Mouse (Mus musculus): ENCODE measurements at regions not wholly inside any gene's neighbourhood (a gene's known extent, or its start where the extent isn't known, plus 50 kb on each side); places are given as distances from the start of the nearest gene placed in this dataset.

DNA sequence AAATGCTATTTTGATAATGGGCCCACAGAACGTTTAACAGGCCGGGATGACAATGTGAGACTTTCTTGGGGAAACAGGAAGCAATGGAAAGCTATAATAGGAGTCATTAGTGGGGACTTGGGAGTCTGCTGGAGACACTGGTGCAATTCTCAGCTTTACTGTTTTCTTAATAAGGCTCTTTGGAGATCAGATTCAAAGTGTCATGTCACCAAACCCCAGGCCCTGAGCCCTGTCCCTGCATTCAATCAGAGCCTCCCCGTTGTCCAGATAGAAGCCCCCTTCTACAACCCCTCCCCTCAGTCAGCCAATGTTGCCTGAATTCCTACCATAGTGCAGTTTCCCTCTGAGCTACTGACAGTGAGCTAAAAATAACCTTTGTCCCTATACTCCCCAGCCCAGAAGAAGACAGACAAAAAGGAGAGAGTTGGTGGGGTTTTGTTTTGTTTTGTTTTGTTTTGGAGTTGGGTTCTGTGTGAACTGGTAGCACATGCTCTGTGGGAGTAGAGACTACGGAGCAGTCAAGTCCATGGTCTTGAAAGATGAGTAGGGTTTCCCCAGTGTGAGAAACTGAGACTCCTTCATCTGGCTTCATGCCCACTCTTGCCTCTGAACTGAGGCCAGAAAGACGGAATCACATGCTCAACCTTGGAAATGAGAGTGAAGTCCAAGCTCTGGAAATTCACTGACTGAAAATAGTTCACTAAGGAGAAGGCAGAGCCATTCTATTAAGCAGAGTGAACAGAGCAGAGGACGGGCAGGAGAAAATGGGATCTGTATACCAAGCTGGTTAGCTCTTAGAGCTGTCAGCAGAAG, 267.3 kb downstream of the Gm826 start:
- no peak for DNase-seq (ENCODE audit: low spot score)

- no peak for DNase-seq (ENCODE audit: low spot score)
Measured at GRCm38 (mm10) chr2:160062148-160062937, 271.6 kb downstream of the Gm826 start.

DNA sequence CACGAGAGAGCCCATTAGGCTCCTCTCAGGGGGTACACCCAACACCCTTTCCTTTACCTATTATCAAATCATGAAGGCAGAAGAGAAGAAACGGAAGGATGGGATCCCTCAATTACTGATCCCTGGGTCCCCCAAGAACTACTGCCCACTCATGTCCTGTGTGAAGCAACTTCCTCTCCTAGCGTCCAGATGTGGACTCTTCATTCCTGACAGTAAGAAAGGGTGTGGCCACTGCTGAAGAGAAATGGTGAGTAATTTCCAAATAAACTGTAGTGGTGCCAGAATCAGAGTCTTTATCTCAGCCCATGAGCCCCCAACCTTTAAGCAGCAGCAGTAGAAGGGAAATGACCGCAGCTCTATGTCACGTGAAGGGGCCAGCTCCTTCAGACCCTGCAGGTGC, 273.9 kb downstream of the Gm826 start:
- DNase-seq (ENCODE audit: low spot score): no peak

DNA sequence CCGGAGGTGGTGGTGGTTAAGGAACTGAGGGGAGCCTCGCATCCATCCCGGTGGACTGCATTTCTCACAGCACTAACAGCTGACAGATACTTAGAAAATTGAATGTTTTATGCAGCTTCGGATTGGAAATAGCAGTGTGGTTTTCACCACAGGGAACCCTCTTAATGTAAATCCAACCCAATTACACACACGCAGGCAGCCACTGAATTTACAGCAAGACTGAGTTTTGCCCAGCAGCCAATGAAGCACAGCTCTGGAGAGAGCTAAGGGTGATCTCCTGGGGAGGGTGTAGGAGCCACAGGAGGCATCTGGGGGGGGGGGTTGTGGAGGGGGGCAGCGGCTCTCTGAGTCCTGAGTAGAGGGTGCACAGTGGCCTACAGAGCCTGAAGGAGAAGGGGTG, 276.8 kb downstream of the Gm826 start:
- DNase-seq (ENCODE audit: low spot score): no peak

DNA sequence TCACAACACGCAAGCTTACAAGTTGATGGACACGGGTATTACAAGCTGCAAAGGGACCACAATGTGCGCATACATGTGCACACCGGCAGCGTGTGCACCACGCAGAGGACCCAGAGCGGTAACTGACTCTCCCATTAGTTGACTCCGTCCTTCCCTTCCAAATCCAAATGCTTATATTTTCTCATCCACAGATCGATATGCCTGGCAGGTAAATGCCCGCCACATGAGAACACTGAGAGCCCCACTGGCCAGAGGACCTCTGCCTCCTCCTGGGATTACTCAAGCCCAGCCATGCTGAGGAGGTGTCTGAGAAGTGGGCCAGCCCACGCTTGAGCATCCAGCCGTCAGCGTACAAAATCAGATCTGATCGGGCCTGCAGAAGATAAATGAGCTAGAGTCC, 279.6 kb downstream of the Gm826 start:
- DNase-seq (ENCODE audit: low spot score): no peak

GRCm38 (mm10) chr2:160048286-160048685, 285.7 kb downstream of the Gm826 start:
- DNase-seq (ENCODE audit: low spot score): no peak

- DNase-seq (ENCODE audit: low spot score): peak; percentile 9
Measured at GRCm38 (mm10) chr2:160046881-160047543, 286.9 kb downstream of the Gm826 start.

DNA sequence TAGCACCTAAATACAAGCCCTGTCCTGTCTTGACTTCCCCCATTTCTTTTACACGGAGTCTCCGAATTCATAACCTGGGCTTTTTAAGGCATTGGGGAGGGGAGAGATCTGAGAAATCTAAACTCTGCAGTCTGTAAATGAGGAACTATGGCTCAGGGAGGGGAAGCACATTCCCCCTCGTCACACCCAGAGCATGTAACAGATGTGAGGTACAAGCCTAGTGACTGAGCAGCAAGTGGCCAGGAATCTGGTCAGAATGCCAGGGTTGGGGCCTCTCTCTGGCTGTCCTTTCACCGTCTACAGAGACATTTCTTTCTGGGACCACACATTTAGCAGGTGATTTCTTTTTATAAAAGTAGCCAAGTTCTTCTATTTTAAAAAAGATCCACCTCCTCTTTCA, 289.4 kb downstream of the Gm826 start:
- DNase-seq (ENCODE audit: low spot score): no peak

DNA sequence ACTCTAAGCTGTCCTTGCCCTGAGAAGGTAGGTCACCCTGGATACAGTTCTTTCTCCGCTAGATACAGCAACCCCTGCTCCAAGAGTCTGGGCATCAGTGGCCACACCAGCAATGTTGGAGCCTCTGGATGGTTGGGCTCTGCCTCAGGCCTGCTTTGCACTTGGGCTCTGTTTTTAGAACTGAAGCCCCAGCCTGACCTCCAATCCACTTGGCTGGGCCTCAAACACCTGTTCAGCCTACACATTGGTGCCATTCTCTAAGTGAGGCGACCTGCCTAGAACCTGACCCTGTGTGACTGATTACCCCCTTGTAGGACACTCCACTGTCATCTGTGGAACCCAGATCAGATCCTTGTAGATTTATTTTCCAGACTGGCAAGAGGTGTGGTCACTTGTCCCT, 289.8 kb downstream of the Gm826 start:
- DNase-seq (ENCODE audit: low spot score): no peak

GRCm38 (mm10) chr2:160029432-160029831, 304.5 kb downstream of the Gm826 start:
- DNase-seq (ENCODE audit: low spot score): no peak

DNA sequence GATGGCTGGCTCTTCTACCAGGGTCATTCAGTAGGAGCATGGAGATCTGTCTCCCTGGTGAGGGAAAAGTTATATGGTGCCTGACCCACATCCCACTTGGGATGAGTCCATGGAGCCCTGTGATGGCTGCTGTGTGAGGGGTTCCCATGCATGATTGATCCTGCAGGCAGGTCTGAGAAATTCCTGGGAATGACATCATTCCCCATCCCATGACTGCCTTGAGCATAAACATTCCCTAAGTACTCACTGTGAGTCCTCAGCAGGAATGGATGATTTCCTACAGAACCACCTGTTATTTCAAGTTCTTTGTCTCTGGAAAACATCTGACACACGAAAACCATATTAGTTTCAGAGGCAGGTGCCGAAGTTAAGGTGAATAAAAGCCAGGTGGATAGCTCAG, 305.5 kb downstream of the Gm826 start:
- no peak for DNase-seq (ENCODE audit: low spot score)

- DNase-seq (ENCODE audit: low spot score): no peak
Measured at GRCm38 (mm10) chr2:160025911-160026310, 308.1 kb downstream of the Gm826 start.

GRCm38 (mm10) chr2:160021541-160021940, 312.4 kb downstream of the Gm826 start:
- peak; percentile 10 for DNase-seq (ENCODE audit: low spot score)

- DNase-seq (ENCODE audit: low spot score): no peak
Measured at GRCm38 (mm10) chr2:160020876-160021275, 313.1 kb downstream of the Gm826 start.

- DNase-seq (ENCODE audit: low spot score): peak; percentile 46
Measured at GRCm38 (mm10) chr2:160017020-160017812, 316.7 kb downstream of the Gm826 start.

- DNase-seq (ENCODE audit: low spot score): no peak
Measured at GRCm38 (mm10) chr2:160011421-160011820, 322.5 kb downstream of the Gm826 start.

DNA sequence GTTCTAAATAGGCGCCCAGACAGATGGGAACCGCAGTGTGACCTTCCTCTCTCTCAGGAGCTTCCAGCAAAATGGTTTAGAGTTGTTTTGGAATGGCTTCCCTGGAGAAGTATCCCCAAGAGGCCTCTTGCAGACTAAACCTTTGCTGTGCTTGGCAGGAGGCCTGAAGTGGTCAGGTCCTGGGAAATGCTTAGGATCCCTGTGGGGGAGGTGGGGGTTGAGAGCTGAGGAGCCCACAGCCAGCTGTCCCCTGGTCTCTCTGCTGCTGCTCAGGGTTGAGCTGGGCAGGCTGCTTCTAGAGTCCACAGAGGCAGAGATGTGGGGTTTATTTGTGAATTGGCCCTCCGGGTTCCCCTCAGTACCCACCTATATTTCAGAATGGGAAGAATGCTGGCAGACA, 331.3 kb downstream of the Gm826 start:
- DNase-seq (ENCODE audit: low spot score): no peak

- peak; percentile 64 for DNase-seq (ENCODE audit: low spot score)
Measured at GRCm38 (mm10) chr2:160000449-160000848, 333.5 kb downstream of the Gm826 start.

GRCm38 (mm10) chr2:159997395-159997794, 336.6 kb downstream of the Gm826 start:
- no peak for DNase-seq (ENCODE audit: low spot score)

DNA sequence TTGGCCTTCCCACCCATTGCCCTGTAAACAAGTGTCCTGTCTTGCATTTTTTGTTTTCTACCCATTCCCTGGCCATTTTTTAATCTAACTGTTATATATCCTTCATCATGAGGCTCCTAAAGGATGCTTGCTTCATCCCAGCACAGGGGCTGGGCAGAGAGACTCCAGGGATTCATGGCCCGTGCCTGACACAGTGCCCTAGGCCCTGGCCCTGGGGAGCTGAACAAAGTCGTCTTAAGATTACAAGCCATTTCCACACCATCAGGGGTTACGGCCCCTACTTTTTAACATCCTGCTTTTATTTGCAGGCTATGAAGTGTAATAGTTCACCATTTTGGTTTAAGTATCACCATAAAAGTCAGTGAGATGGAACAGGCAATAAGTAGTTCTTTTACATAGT, 339.5 kb downstream of the Gm826 start:
- no peak for DNase-seq (ENCODE audit: low spot score)

GRCm38 (mm10) chr2:159986719-159987118, 347.2 kb downstream of the Gm826 start:
- no peak for DNase-seq (ENCODE audit: low spot score)

GRCm38 (mm10) chr2:159981694-159982093, 352.3 kb downstream of the Gm826 start:
- DNase-seq (ENCODE audit: low spot score): no peak
